Mouse (Mus musculus) cortical plate, adult 2 months (tissue): Measurements from ENCODE around the gene Sass6.

Source experiments
- CTCF ChIP-seq: fragments of 200-500 bp; IDR thresholded peaks from 2 replicates; pipeline ENCODE4 v1.5.1; 2011; ENCODE audit warnings: mild to moderate bottlenecking, control low read depth, low read length; ENCODE audit not compliant: insufficient read depth; ENCODE audit errors: extremely low read depth
- POLR2A ChIP-seq: fragments of 200-500 bp; IDR thresholded peaks from 2 replicates; pipeline ENCODE4 v1.6.1; 2011; ENCODE audit warnings: mild to moderate bottlenecking, low read length, control low read depth; ENCODE audit not compliant: insufficient read depth; ENCODE audit errors: extremely low read depth

DNA sequence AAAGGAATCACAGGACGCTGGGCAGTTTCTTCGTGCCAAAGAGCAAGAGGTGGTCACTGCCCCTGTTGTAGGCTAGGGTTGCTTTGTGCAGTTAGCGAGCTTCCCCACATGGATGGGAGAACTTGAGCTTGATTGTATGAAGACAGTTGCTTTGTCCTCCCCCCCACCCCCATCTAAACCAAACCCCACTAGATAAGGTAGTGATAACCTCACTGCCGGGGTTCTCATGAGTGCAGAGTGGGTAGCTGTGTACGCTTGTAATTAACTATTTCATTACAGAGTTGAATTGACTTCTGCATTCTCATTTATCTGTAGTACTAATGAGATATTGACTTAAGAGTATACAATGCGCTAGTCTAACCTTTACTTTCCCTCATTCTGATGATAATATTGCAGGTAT lies 24.1 kb downstream of the Sass6 start:
- no peak for TF ChIP-seq POLR2A
- no peak for TF ChIP-seq CTCF
